9 mouse cellular contexts compared by ENCODE assay signal in genomic region chr17:72194976-72195650, GRCm38 (mm10).
DNase-seq lines count a peak whose midpoint lies in the region; ATAC-seq lines count a peak whose summit lies in the region.
"Had no signal": no experiment of that assay in that cellular context is flagged by ENCODE, and none has a peak within 500 bp of the region (broad histone marks: within the 10 kb centered on the region; RNA-seq: fewer than 3 reads in every experiment).

No protein-coding gene starts in this region.

- no peaks in the 10 kb centered on the region for H3K27me3 ChIP-seq in hindbrain, embryonic 16.5 days (replicated peaks; ENCODE audit: control insufficient read depth, insufficient read depth, low read length)

- H3K4me2 ChIP-seq in hindbrain, embryonic 16.5 days (ENCODE audit: low read length): no peak overlapping the region
- H3K4me2 ChIP-seq: liver, embryonic 11.5 days had no signal

- no peak overlapping the region for H3K4me3 ChIP-seq in hindbrain, embryonic 16.5 days (ENCODE audit: low read length)

- H3K4me1 ChIP-seq in hindbrain, embryonic 16.5 days (ENCODE audit: control insufficient read depth, insufficient read depth, low read depth, low read length): peaks cover 7% of the 10 kb centered on the region

- DNase-seq in cerebellum, postnatal 14 days: peak; percentile 38 to 43
- no peak for DNase-seq in cerebellum, adult 11 months
- peak; percentile 33 to 47 for DNase-seq in right cerebral cortex, postnatal 10 days (ENCODE audit: low spot score in 2 of 2)
- no peak for DNase-seq in right cerebral cortex, adult 2 months (ENCODE audit: low spot score in 2 of 2)
- peak; percentile 51 for DNase-seq in retina, embryonic 14.5 days (ENCODE audit: low spot score)
- no peak for DNase-seq in adrenal gland, postnatal 4 days (ENCODE audit: low spot score in 2 of 2)
- DNase-seq in left cerebral cortex, adult 8-10 months (ENCODE audit: low spot score in 2 of 2): no peak

- 19% methylated on average over 12 of the region's 12 CpGs for WGBS in hindbrain, embryonic 16.5 days

- ATAC-seq in hindbrain, embryonic 16.5 days: peak; percentile 81

- H3K27ac ChIP-seq in hindbrain, embryonic 16.5 days (ENCODE audit: low read depth, low read length): peak overlapping the region; percentile 41; the same call in 1 of the 2 replicates

- no peaks in the 10 kb centered on the region for H3K9me3 ChIP-seq in hindbrain, embryonic 16.5 days (ENCODE audit: control insufficient read depth, low read length)

- H3K36me3 ChIP-seq in hindbrain, embryonic 16.5 days (ENCODE audit: control insufficient read depth, insufficient read depth, low read length): no peaks in the 10 kb centered on the region

- H3K9ac ChIP-seq in hindbrain, embryonic 16.5 days (ENCODE audit: low read depth, low read length): no peak overlapping the region

Comparison
In these comparisons a context has a peak if more than half of its experiments do, and no peak if none do; other contexts are left out.
1. DNase-seq: peak in cerebellum, postnatal 14 days (2 of 2), right cerebral cortex, postnatal 10 days (2 of 2) and retina, embryonic 14.5 days (single experiment); none in cerebellum, adult 11 months (single experiment), right cerebral cortex, adult 2 months (0 of 2), adrenal gland, postnatal 4 days (0 of 2) and left cerebral cortex, adult 8-10 months (0 of 2).